Mouse (Mus musculus): ENCODE measurements at regions not wholly inside any gene's neighbourhood (a gene's known extent, or its start where the extent isn't known, plus 50 kb on each side); places are given as distances from the start of the nearest gene placed in this dataset.
A peak's percentile ranks its signal among the peaks of the same experiment; 100 is the strongest.
"Not testable (repeated sequence)": the region's sequence is repeated elsewhere in the genome, so short reads cannot be mapped to it uniquely, and the experiment has no call there.

DNA sequence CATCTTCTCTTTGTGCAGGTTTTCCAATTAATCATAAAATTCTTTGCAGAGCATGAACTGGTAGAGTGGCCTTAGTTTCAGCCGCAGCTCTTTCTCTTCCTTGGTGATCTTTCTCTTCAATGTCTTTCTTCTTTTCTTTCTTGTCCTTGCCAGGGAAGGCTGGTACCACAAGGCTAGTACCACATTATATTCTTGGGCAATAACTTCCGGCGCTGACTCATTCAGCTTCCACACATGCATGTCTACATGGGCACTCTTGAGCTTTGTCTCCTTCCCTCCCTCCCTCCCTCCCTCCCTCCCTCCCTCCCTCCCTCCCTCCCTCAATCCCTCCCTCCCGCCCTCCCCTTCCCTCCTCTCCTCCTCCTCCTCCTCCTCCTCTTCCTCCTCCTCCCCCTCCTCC, 98.1 kb upstream of the Pwp1 start:
- DNase-seq (ENCODE audit: low read depth, low spot score): peak; percentile 9

- DNase-seq (ENCODE audit: low read depth, low spot score): not testable (repeated sequence)
These were observed 97.4 kb upstream of the Pwp1 start for GRCm38 (mm10) chr10:85731796-85732388.

DNA sequence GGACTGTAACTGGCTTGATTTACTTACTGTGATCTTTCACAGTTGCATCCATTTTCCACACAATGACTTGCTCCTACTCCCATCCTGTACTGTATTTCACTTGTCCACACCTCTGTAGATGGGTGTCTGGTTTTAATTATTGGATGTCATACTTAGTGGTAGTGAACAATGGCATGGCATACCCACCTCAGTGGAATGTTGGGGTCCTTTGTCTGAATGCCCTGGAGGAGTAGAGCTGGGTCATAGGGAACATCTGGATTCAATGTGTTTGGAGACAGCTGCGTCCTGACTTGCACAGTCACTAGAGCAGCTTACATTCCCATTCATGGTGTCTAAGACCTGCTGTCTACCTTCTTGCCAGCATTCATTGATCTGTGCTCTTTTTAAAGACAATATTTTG, 91.5 kb upstream of the Pwp1 start:
- DNase-seq (ENCODE audit: low read depth, low spot score): peak; percentile 49

GRCm38 (mm10) chr10:85739008-85739407, 90.3 kb upstream of the Pwp1 start:
- DNase-seq (ENCODE audit: low read depth, low spot score): no peak

DNA sequence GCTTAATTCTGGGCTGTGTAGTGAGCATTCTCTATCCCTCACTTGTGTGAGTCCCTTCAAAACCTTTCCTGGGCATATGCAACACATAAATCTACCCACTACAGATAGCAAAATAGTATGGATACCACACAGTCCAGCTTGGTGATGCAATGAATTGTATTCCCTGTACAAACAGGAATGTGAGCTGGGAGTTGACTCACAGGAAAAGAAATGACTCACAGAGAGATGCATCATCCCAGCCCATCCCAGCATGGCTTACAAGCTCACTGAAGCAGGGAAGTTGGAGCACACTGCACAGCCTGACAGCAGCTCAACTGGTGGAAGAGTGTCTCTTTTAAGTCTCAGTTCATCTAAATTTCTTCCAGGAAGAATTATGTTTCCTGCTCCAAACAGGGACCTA, 89.7 kb upstream of the Pwp1 start:
- DNase-seq (ENCODE audit: low read depth, low spot score): peak; percentile 93

GRCm38 (mm10) chr10:85741972-85742371, 87.3 kb upstream of the Pwp1 start:
- DNase-seq (ENCODE audit: low read depth, low spot score): peak; percentile 30

DNA sequence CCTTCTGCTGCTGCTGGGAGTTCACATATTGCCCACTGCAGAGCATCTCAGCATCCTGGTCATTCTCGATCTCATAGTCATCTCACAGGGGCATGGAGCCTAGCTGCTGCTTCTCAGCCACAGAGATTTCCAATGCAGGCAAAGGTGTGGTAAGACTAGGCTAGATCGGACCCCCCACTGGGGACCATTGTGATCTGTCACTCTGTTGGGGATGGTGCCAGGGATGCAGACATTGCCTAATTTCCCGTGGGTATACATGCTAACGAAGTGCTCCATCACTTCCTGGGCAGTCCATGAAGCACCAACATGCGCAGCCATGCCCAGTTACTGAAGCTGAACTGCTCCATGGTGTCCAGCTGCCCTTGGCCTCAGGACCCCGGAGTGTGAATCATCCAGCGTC, 83.9 kb upstream of the Pwp1 start:
- DNase-seq (ENCODE audit: low read depth, low spot score): not testable (repeated sequence)

DNA sequence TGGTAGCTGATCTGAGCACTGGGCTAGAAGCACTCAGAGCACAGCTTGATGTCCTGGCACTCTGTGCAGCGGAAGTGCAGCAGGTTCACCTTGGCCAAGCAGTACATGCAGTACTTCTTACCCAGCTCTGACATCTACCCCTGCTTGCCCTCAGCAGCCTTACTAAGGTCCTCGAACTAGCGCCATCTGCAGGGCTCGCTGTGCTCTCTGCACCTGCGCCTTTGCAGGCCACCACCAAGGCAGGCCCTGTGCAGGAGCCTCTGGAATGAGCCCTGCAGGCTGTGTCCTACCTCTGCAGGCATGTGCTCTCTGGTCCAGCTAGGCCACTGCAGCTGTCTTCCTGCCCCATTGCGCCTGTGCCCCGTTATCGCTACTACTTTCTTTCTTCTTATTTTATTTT, 83.5 kb upstream of the Pwp1 start:
- DNase-seq (ENCODE audit: low read depth, low spot score): not testable (repeated sequence)

DNA sequence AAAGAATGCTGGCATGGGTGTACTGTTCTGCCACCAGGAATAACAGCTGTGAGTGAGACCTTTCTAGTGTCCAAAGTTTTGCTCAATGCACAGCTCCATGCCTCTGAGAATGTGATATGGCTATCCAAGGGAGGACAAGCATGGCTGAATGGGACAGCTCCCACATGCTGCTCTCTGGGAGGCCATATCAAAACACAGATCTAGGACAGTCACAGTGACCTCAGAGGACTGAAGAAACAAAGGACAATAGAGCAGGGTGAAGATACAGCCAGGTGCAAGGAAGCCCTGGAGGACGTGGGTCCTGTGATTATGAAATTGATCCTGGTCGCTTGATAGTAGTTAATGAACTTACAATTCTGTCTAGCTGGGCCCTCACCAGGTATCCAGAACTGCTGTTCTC, 79.7 kb upstream of the Pwp1 start:
- not testable (repeated sequence) for DNase-seq (ENCODE audit: low read depth, low spot score)

- DNase-seq (ENCODE audit: low read depth, low spot score): no peak
These were observed 54.3 kb upstream of the Pwp1 start for GRCm38 (mm10) chr10:85775035-85775434.
